Mouse (Mus musculus) C2C12 (cell line): ENCODE data around the gene Rnf17.

Experiments
- CTCF ChIP-seq: IDR thresholded peaks from one replicate; pipeline ENCODE4 v1.5.1; 2011; ENCODE audit not compliant: control insufficient read depth, insufficient read depth, insufficient read length
- MAX ChIP-seq: IDR thresholded peaks from one replicate; pipeline ENCODE4 v1.6.1; 2011; ENCODE audit warnings: mild to moderate bottlenecking, control low read depth

- TF ChIP-seq CTCF, result no peak
- no peak for TF ChIP-seq MAX
Observed at GRCm38 (mm10) chr14:56544946-56545345, 142.6 kb downstream of the Rnf17 start.
